Mouse (Mus musculus): Measurements from ENCODE around the gene Asap3.

Gene Asap3

GRCm38 (mm10) chr4:136260491-136261180 is 54.5 kb downstream of the Asap3 start:
- peak; percentile 71 for DNase-seq

- DNase-seq: no peak
Measured at GRCm38 (mm10) chr4:136261912-136262311, 55.7 kb downstream of the Asap3 start.

GRCm38 (mm10) chr4:136263555-136263954 is 57.4 kb downstream of the Asap3 start:
- no peak for DNase-seq

GRCm38 (mm10) chr4:136266716-136267343 is 60.7 kb downstream of the Asap3 start:
- no peak for DNase-seq

- DNase-seq: no peak
Measured at GRCm38 (mm10) chr4:136268912-136269311, 62.7 kb downstream of the Asap3 start.

GRCm38 (mm10) chr4:136270648-136271047 is 64.5 kb downstream of the Asap3 start:
- DNase-seq: no peak

GRCm38 (mm10) chr4:136281097-136281496 is 74.9 kb downstream of the Asap3 start:
- no peak for DNase-seq

- DNase-seq: no peak
Measured at GRCm38 (mm10) chr4:136281611-136282010, 75.4 kb downstream of the Asap3 start.

- no peak for DNase-seq
Measured at GRCm38 (mm10) chr4:136282621-136283480, 76.7 kb downstream of the Asap3 start.

GRCm38 (mm10) chr4:136283783-136284182 is 77.6 kb downstream of the Asap3 start:
- peak; percentile 33 for DNase-seq

- peak; percentile 80 for DNase-seq
Measured at GRCm38 (mm10) chr4:136284455-136284854, 78.3 kb downstream of the Asap3 start, which contains the start of gene Zfp46. Zfp46 (plus strand) TSS chr4:136284683.

GRCm38 (mm10) chr4:136284891-136285290 is 78.7 kb downstream of the Asap3 start:
- no peak for DNase-seq

GRCm38 (mm10) chr4:136285348-136285810 is 79.2 kb downstream of the Asap3 start:
- peak; percentile 97 for DNase-seq

GRCm38 (mm10) chr4:136285811-136286371 is 79.7 kb downstream of the Asap3 start:
- DNase-seq: peak; percentile 98

- no peak for DNase-seq
Measured at GRCm38 (mm10) chr4:136289918-136290780, 84.0 kb downstream of the Asap3 start.

GRCm38 (mm10) chr4:136290781-136291595 is 84.8 kb downstream of the Asap3 start:
- no peak for DNase-seq

- DNase-seq: no peak
Measured at GRCm38 (mm10) chr4:136291692-136292091, 85.5 kb downstream of the Asap3 start.

Measured in cerebellum, adult 9-10 months (tissue).